Mouse (Mus musculus) neural tube, embryonic 15.5 days (tissue): ENCODE measurements at regions not wholly inside any gene's neighbourhood (a gene's known extent, or its start where the extent isn't known, plus 50 kb on each side); places are given as distances from the start of the nearest gene placed in this dataset.

Source experiments
- ATAC-seq: fragments of 200-750 bp; cut with Nextera tagmentation; 2 replicates; pipeline ENCODE4 v1.8.0; 2017; ENCODE audit warnings: mild to moderate bottlenecking, moderate TSS enrichment, moderate library complexity; ENCODE audit not compliant: low FRiP score
- H3K27ac ChIP-seq: fragments of 300-500 bp; sonication (generic); replicated peaks from 2 replicates; pipeline ENCODE4 v1.5.1; 2015; ENCODE audit warnings: mild to moderate bottlenecking, inconsistent platforms
- H3K27me3 ChIP-seq: fragments of 300-500 bp; sonication (generic); replicated peaks from 2 replicates; pipeline ENCODE4 v1.6.1; 2015; ENCODE audit warnings: inconsistent platforms
- H3K36me3 ChIP-seq: fragments of 300-500 bp; sonication (generic); 2 replicates; pipeline ENCODE4 v1.6.1; 2015; ENCODE audit warnings: inconsistent platforms
- H3K4me1 ChIP-seq: fragments of 300-500 bp; sonication (generic); 2 replicates; pipeline ENCODE4 v1.6.1; 2015; ENCODE audit warnings: inconsistent platforms
- H3K4me2 ChIP-seq: fragments of 300-500 bp; sonication (generic); 2 replicates; pipeline ENCODE4 v1.6.1; 2015; ENCODE audit warnings: inconsistent platforms, mild to moderate bottlenecking, moderate library complexity
- H3K4me3 ChIP-seq: fragments of 300-500 bp; sonication (generic); replicated peaks from 2 replicates; pipeline ENCODE4 v1.5.1; 2015; ENCODE audit warnings: mild to moderate bottlenecking, inconsistent platforms
- H3K9ac ChIP-seq: fragments of 300-500 bp; sonication (generic); replicated peaks from 2 replicates; pipeline ENCODE4 v1.6.1; 2015; ENCODE audit warnings: mild to moderate bottlenecking, inconsistent platforms
- H3K9me3 ChIP-seq: fragments of 300-500 bp; sonication (generic); replicated peaks from 2 replicates; pipeline ENCODE4 v1.6.1; 2016; ENCODE audit warnings: inconsistent platforms
- WGBS: fragments of 180-500 bp; shearing (Covaris S2); methylation state at CpG from one replicate; pipeline ENCODE4 v1.1.7; 2015; ENCODE audit warnings: mixed read lengths; 5-methylcytosine and 5-hydroxymethylcytosine counted together

DNA sequence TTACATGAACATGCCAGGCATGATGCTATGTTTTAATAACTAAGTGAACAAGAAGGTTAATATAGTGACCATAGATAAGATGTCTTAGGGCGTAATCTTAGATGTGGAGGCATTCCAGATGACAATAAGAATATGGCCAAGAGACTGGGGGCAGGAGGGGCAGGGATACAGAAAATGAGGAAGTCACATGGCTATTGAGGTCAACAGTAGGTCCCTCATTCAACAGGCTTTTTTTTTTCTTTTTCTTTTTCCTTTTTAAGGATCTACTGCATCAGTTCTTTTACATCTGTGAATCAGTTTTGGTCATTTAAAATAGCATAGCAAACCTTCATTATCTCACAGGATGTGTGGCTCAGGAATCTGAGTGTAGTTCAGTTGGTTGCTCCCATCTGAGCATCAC is 80.4 kb upstream of the Tmem164 start:
- H3K36me3 ChIP-seq = no peaks in the 10 kb centered on the region
- no peak overlapping the region for H3K9ac ChIP-seq
- H3K27ac ChIP-seq = no peak overlapping the region
- H3K4me2 ChIP-seq = no peak overlapping the region
- no peaks in the 10 kb centered on the region for H3K9me3 ChIP-seq
- H3K4me3 ChIP-seq = no peak overlapping the region
- no peaks in the 10 kb centered on the region for H3K27me3 ChIP-seq
- no peak for ATAC-seq
- WGBS = 89% methylated on average over 1 of the region's 1 CpGs
- H3K4me1 ChIP-seq = no peaks in the 10 kb centered on the region

DNA sequence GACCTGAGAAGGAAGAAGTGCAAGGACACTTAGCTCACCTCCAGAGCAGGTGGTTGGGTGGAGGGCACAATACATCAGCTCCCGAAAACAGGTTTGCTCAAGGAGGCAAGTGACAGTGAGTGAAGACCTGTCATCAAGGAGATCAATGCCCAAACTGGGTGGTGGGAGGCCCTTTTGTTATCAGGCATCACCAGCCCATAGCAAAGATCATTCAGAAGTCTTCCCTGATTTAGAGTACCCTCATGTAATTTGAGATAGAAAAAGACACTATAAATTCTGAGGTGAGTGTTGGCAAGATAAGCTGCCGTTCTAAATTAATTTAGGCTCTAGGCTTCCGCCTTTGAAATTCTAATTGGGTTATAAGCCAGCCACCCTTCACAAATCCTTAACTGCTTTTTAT is 76.1 kb upstream of the Tmem164 start:
- no peak overlapping the region for H3K9ac ChIP-seq
- no peaks in the 10 kb centered on the region for H3K36me3 ChIP-seq
- 65% methylated on average over 3 of the region's 3 CpGs for WGBS
- H3K4me3 ChIP-seq = no peak overlapping the region
- H3K4me1 ChIP-seq = no peaks in the 10 kb centered on the region
- no peak overlapping the region for H3K27ac ChIP-seq
- H3K9me3 ChIP-seq = no peaks in the 10 kb centered on the region
- H3K27me3 ChIP-seq = peaks cover 5% of the 10 kb centered on the region; the same call in 1 of the 2 replicates
- no peak overlapping the region for H3K4me2 ChIP-seq
- ATAC-seq = no peak

DNA sequence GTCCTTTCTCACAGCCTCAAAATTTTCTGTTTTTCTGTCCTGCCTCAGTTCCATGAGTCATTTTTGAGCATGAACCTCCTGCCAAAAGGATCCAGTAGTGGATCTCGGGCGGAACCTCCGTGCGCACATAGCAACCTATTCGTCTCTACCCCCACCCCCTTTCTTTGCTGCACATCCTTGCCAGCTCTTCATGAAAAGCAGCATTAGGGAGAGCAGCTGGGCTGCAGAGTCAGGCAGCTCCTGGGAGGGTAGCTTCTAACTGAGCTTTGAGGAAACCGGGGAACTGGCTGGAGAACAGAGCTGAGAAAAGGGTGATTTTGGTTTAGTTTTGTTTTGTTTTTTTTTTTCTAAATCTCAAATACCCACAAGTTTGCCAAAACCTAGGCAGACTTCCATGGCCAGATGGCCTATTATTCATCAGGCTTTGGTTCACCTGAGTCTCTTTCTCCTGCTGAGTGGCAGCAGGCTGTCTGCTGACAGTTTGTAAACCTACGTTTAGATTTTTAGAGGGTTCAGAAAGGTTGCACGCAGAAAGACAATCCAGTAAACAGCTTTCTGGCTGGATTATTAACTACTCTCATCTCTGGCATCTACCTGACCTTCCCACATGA is 74.5 kb upstream of the Tmem164 start:
- Histone ChIP-seq H3K9me3 (no peaks in the 10 kb centered on the region), H3K9ac (no peak overlapping the region), H3K36me3 (no peaks in the 10 kb centered on the region), H3K4me3 (no peak overlapping the region), H3K4me1 (no peaks in the 10 kb centered on the region), H3K27ac (no peak overlapping the region), H3K4me2 (no peak overlapping the region), H3K27me3 (peaks cover 8% of the 10 kb centered on the region; the same call in 1 of the 2 replicates)
- ATAC-seq = no peak
- WGBS = 87% methylated on average over 8 of the region's 8 CpGs

DNA sequence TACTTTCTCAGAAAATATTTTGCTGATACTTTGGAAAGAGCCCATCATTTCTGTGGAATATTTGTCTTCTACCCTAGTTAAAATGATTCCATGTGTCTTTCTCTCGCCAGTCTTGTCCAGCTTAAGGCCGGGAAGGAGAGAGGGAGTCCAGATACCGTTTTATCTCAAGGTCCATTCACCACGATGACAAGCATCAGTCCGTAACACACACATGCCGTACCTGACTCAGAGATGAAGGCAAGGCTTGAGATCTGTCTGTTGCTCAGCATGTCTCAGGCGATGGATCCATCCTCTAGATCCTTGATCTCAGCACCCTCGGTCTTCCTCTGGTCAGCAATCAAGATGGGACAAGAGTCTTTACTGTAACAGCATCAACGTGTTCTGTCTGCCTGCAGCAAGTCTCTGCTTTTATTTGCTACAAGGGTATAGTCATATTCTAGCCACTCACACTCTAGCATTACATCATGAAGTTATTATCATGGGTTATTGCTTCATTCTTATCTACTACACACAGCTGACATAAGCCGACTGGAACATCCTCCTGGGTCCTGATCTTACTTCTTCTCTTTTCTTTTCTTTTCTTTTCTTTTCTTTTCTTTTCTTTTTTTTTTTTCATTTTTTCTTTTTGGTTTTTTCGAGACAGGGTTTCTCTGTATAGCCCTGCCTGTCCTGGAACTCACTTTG is 64.9 kb upstream of the Tmem164 start:
- H3K4me3 ChIP-seq = no peak overlapping the region
- no peak for ATAC-seq
- H3K27ac ChIP-seq = no peak overlapping the region
- H3K9ac ChIP-seq = no peak overlapping the region
- H3K4me2 ChIP-seq = no peak overlapping the region
- no peaks in the 10 kb centered on the region for H3K36me3 ChIP-seq
- no peaks in the 10 kb centered on the region for H3K9me3 ChIP-seq
- H3K4me1 ChIP-seq = no peaks in the 10 kb centered on the region
- peaks cover 7% of the 10 kb centered on the region; the same call in 1 of the 2 replicates for H3K27me3 ChIP-seq
- WGBS = 90% methylated on average over 11 of the region's 11 CpGs

DNA sequence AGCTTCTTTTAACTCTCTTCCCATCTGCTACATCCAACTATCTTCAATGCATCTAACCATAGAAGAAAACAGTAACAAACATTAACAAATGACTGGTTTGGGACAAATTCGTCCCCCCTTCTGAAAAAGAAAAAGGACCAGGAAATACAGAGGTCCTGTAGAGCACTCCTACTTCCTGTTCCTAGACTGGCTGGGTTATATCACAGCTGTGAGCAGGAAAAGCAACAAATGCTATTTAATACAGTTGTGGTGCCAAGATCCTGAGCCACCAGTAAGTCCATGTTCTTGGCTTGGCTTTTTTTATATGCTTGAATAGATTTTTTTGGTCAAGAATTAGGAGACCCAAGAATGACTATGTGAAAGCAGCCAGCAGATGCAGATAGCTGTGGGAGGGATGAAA is 62.8 kb upstream of the Tmem164 start:
- no peak for ATAC-seq
- Histone ChIP-seq H3K4me2 (no peak overlapping the region), H3K4me1 (no peaks in the 10 kb centered on the region), H3K36me3 (no peaks in the 10 kb centered on the region), H3K27ac (no peak overlapping the region), H3K9me3 (no peaks in the 10 kb centered on the region), H3K9ac (no peak overlapping the region), H3K4me3 (no peak overlapping the region), H3K27me3 (0 out of 2 replicates have a peak, but pooled peaks cover 2% of the 10 kb centered on the region)
- WGBS = 67% methylated on average over 1 of the region's 1 CpGs

DNA sequence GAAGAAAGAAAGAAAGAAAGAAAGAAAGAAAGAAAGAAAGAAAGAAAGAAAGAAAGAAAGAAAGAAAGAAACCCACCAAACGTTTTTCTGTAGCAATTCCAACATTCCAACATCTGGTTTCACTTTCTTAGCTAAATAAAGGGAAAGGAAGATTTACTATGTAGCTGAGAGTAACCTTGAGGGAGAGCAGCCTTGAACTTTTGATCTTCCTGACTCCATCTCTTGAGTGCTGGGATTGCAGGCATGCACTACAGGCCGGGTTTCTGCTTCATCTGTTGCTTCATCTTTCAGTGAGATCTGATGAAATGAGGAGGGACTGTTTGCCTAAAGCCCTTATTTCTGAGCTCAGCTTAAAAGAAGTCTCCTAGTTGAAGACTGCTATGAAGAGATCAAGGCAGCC is 57.8 kb upstream of the Tmem164 start:
- ATAC-seq = no peak
- Histone ChIP-seq H3K9me3 (no peaks in the 10 kb centered on the region), H3K9ac (no peak overlapping the region), H3K4me3 (no peak overlapping the region), H3K4me1 (no peaks in the 10 kb centered on the region), H3K36me3 (no peaks in the 10 kb centered on the region), H3K27ac (no peak overlapping the region), H3K27me3 (0 out of 2 replicates have a peak, but pooled peaks cover 4% of the 10 kb centered on the region), H3K4me2 (no peak overlapping the region)
- WGBS = 32% methylated on average over 2 of the region's 2 CpGs

DNA sequence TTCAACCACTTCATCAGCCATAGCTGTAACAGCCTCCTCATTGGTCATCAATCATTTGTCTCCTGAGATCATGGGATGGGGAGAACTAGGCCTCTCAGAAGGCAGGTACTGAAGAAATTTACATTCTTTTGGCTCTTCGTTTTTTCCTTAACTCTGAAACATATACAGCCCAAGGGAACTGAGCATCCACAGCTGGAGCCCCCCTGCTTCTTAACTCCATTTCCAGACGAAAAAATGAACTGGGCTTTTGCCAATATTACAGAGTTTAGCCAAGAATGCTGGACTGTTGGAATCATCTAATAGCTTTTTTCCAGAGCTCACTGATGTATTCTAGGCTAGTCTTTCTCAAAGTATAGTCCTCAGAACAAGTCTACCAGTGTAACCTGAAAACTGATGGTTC is 57.3 kb upstream of the Tmem164 start:
- Histone ChIP-seq H3K4me3 (no peak overlapping the region), H3K27ac (no peak overlapping the region), H3K4me2 (no peak overlapping the region), H3K36me3 (no peaks in the 10 kb centered on the region), H3K9ac (no peak overlapping the region), H3K9me3 (no peaks in the 10 kb centered on the region), H3K4me1 (no peaks in the 10 kb centered on the region), H3K27me3 (0 out of 2 replicates have a peak, but pooled peaks cover 4% of the 10 kb centered on the region)
- no peak for ATAC-seq
- 60% methylated on average over 2 of the region's 2 CpGs for WGBS
